Mouse (Mus musculus): ENCODE results near the gene Crb2. TPM values are rescaled to one million over a fixed set of nuclear protein-coding genes. Genes with fewer than 3 reads are reported as not detected.

Gene Crb2
- total and polyA plus RNA-seq, 3 experiments: 0.07 to 0.13 TPM; not detected in 1

DNA sequence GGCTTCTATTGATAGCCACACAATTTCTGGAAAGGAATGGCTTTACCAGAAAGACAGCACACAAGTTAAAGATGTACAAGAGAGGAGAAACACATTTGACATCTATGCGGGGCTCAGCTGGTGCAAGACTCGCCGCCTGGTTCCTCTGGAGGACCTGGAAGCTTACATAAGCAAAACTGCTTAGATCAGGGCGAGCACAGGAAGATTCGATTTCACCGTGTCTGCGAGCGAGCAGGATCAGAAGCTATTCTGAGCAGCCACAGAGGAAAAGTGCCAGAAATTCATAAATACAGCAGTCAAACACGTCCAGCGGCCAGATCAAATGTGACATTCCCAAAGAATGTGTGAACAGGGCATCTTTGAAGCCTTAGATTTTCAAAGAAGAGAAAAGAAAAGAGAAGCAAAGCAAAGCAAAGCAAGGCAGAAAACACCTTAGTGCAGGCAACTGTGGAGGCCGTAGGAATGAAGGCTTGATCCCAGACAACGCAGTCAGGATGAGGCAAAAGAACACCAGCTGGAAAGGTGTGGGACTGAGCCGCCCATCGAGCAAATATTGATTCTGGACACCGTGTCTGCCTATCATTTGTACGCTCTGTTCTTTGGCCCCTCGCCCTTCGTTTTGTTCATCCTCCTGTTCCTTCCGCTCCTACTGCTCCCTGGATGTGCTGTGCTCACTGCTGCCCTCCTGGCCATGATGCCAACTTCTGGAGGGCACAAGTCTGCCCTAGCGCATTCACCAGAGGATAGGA lies 34.1 kb upstream of the Crb2 start:
- dilution Hi-C loops (cut with MboI; ENCODE audit: extremely low pct_ligation_motif_present, extremely low pct_unique_long_range_greater_than_20kb, low sequenced_read_pairs): no loop called here
- no peaks in the 10 kb centered on the region for H3K9me3 ChIP-seq (replicated peaks; ENCODE audit: low read length)
- H3K4me3 ChIP-seq (replicated peaks in 1 of 3; ENCODE audit: low read depth in 2 of 3, low read length in 2 of 3, poor library complexity in 1 of 3): no peak overlapping the region
- no peaks in the 10 kb centered on the region for H3K36me3 ChIP-seq (replicated peaks in 1 of 2; ENCODE audit: control insufficient read depth in 1 of 2, insufficient read depth in 1 of 2, low read length in 1 of 2)
- H3K9ac ChIP-seq (ENCODE audit: insufficient read depth, low read depth): no peak overlapping the region
- no peaks in the 10 kb centered on the region for H3K27me3 ChIP-seq (replicated peaks)
- in situ Hi-C loops (cut with MboI; ENCODE audit: low pct_ligation_motif_present, low pct_unique_long_range_greater_than_20kb, low sequenced_read_pairs): no loop called here
- 0 out of 4 replicates have a peak, but pooled peaks cover 0 to 3% of the 10 kb centered on the region in 2 experiments for H3K4me1 ChIP-seq (ENCODE audit: control insufficient read depth in 1 of 2, insufficient read depth in 2 of 2)
- no peak for DNase-seq (ENCODE audit: extremely low read depth)
- H3K27ac ChIP-seq (ENCODE audit: insufficient read depth, low read depth): no peak overlapping the region
- H3K4me2 ChIP-seq (ENCODE audit: insufficient read depth, low read depth, poor library complexity, severe bottlenecking): no peak overlapping the region
- TF ChIP-seq ZMIZ1 (IDR thresholded peaks at IDR 0.05; ENCODE audit: low read depth, low read length) (no peak), NRF1 (IDR thresholded peaks at IDR 0.05; ENCODE audit: low read depth, low read length) (no peak), UBTF (IDR thresholded peaks at IDR 0.05; ENCODE audit: low read depth, low read length) (no peak)
- no peaks in the 10 kb centered on the region for H3K79me2 ChIP-seq (replicated peaks; ENCODE audit: control insufficient read depth, extremely low read depth, insufficient read depth, poor library complexity, severe bottlenecking)

DNA sequence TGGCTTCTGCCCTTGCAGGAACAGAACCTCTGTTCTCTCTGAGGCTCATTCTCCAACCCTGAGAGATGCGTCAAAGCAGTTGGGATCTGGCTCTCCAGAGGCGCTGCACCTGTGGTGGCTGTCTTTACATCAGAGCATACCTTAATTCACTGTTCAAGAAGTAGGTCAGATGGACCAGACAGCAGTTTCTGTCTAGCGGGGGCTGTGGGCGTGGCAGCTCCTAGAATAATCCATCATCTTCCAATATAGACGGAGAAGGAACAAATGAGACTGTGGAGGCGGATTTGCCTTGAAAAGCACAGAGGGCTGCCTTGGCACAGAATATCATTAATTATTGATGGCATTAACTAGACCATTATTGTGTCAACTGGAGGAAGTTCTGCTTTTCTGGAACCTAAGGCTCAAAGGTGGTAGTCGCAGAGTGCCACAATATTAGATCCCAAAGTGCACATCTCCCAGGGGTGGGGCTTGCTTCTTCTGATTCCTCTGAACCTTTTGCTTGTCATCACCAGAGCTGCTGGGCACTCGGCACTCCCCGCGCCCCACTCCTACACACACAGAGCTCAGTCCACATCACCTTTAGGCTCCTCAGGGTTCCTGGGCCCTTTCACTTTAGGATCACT lies 31.2 kb upstream of the Crb2 start:
- dilution Hi-C loops (cut with MboI; ENCODE audit: extremely low pct_ligation_motif_present, extremely low pct_unique_long_range_greater_than_20kb, low sequenced_read_pairs) (no loop called here), in situ Hi-C loops (cut with MboI; ENCODE audit: low pct_ligation_motif_present, low pct_unique_long_range_greater_than_20kb, low sequenced_read_pairs) (no loop called here)
- Histone ChIP-seq H3K36me3 (replicated peaks in 1 of 2; ENCODE audit: control insufficient read depth in 1 of 2, insufficient read depth in 1 of 2, low read length in 1 of 2) (no peaks in the 10 kb centered on the region), H3K79me2 (replicated peaks; ENCODE audit: control insufficient read depth, extremely low read depth, insufficient read depth, poor library complexity, severe bottlenecking) (no peaks in the 10 kb centered on the region), H3K4me1 (ENCODE audit: control insufficient read depth in 1 of 2, insufficient read depth in 2 of 2) (peaks cover 0 to 11% of the 10 kb centered on the region in 2 experiments; a peak in 2 of 4 replicates), H3K27ac (ENCODE audit: insufficient read depth, low read depth) (no peak overlapping the region), H3K9me3 (replicated peaks; ENCODE audit: low read length) (no peaks in the 10 kb centered on the region), H3K4me2 (ENCODE audit: insufficient read depth, low read depth, poor library complexity, severe bottlenecking) (no peak overlapping the region), H3K4me3 (replicated peaks in 1 of 3; ENCODE audit: low read depth in 2 of 3, low read length in 2 of 3, poor library complexity in 1 of 3) (no peak overlapping the region), H3K27me3 (replicated peaks) (no peaks in the 10 kb centered on the region), H3K9ac (ENCODE audit: insufficient read depth, low read depth) (no peak overlapping the region)
- no peak for TF ChIP-seq CHD1 (IDR thresholded peaks at IDR 0.05; ENCODE audit: low read depth, low read length)
- no peak for TF ChIP-seq MEF2A (IDR thresholded peaks at IDR 0.05; ENCODE audit: borderline replicate concordance, low read depth, low read length)
- TF ChIP-seq TCF12 (IDR thresholded peaks at IDR 0.05; ENCODE audit: low read depth, low read length): no peak
- TF ChIP-seq ZC3H11A (IDR thresholded peaks at IDR 0.05; ENCODE audit: low read depth, low read length): no peak
- no peak for TF ChIP-seq RAD21 (IDR thresholded peaks at IDR 0.05; ENCODE audit: low read depth, low read length)
- no peak for TF ChIP-seq E2F4 (IDR thresholded peaks at IDR 0.05; ENCODE audit: insufficient replicate concordance, low read depth, low read length)
- no peak for TF ChIP-seq EP300 (IDR thresholded peaks at IDR 0.05; ENCODE audit: low read length)
- no peak for TF ChIP-seq IRF4 (IDR thresholded peaks at IDR 0.05; ENCODE audit: low read depth, low read length)
- TF ChIP-seq ZKSCAN1 (IDR thresholded peaks at IDR 0.05; ENCODE audit: borderline replicate concordance, low read depth, low read length): no peak
- TF ChIP-seq ZNF384 (IDR thresholded peaks at IDR 0.05; ENCODE audit: low read depth, low read length): no peak
- TF ChIP-seq UBTF (IDR thresholded peaks at IDR 0.05; ENCODE audit: low read depth, low read length): no peak
- no peak for TF ChIP-seq MAFK (IDR thresholded peaks at IDR 0.05; ENCODE audit: insufficient replicate concordance, low read length)
- no peak for TF ChIP-seq CTCF (conservative IDR thresholded peaks at IDR 0.05 in 1 of 2, IDR thresholded peaks at IDR 0.05 in 1 of 2; ENCODE audit: low read depth in 2 of 2, low read length in 2 of 2)
- TF ChIP-seq GABPA (IDR thresholded peaks at IDR 0.05; ENCODE audit: insufficient replicate concordance, low read depth, low read length): no peak
- TF ChIP-seq SIN3A (IDR thresholded peaks at IDR 0.05; ENCODE audit: low read length): no peak
- no peak for TF ChIP-seq ETS1 (conservative IDR thresholded peaks at IDR 0.05; ENCODE audit: low read depth, low read length)
- no peak for DNase-seq (ENCODE audit: extremely low read depth)

Measured in CH12.LX (cell line).